Mouse (Mus musculus): ENCODE measurements around the gene Tspan5.

GRCm38 (mm10) chr3:138845820-138846219, 103.8 kb downstream of the Tspan5 start:
- no peak for TF ChIP-seq POLR2A (IDR thresholded peaks at IDR 0.05; ENCODE audit: insufficient read depth, low read length)
- no peak for TF ChIP-seq CTCF (IDR thresholded peaks at IDR 0.05; ENCODE audit: low read depth, low read length)

All from ES-Bruce4 (cell line).